Mouse (Mus musculus) spleen, adult 12 weeks (tissue): Measurements from ENCODE around the gene Spred1.
"Not testable (repeated sequence)": the region's sequence is repeated elsewhere in the genome, so short reads cannot be mapped to it uniquely, and the experiment has no call there.

Experiments
- DNase-seq: peaks from one replicate; pipeline ENCODE4 v3.0.0; 2022; ENCODE audit warnings: low spot score

The Spred1 gene

GRCm38 (mm10) chr2:117119291-117120245 is 1.6 kb upstream of the Spred1 start:
- DNase-seq = peak; percentile 7

GRCm38 (mm10) chr2:117120246-117121211 is 645 bp upstream of the Spred1 start:
- peak; percentile 64 for DNase-seq

- DNase-seq = no peak
These were observed 921 bp downstream of the Spred1 start for GRCm38 (mm10) chr2:117121984-117122605.

- DNase-seq = peak; percentile 41
These were observed 1.6 kb downstream of the Spred1 start for GRCm38 (mm10) chr2:117122701-117123337.

- DNase-seq = no peak
These were observed 2.5 kb downstream of the Spred1 start for GRCm38 (mm10) chr2:117123701-117124100.

- no peak for DNase-seq
These were observed 3.7 kb downstream of the Spred1 start for GRCm38 (mm10) chr2:117124839-117125238.

GRCm38 (mm10) chr2:117129156-117129555 is 8.0 kb downstream of the Spred1 start:
- no peak for DNase-seq

GRCm38 (mm10) chr2:117131041-117131440 is 9.9 kb downstream of the Spred1 start:
- DNase-seq = not testable (repeated sequence)

- DNase-seq = no peak
These were observed 10.7 kb downstream of the Spred1 start for GRCm38 (mm10) chr2:117131910-117132309.

GRCm38 (mm10) chr2:117133541-117133940 is 12.4 kb downstream of the Spred1 start:
- DNase-seq = no peak

- DNase-seq = no peak
These were observed 16.6 kb downstream of the Spred1 start for GRCm38 (mm10) chr2:117137751-117138150.

- DNase-seq = no peak
These were observed 17.8 kb downstream of the Spred1 start for GRCm38 (mm10) chr2:117138932-117139331.

GRCm38 (mm10) chr2:117139977-117140376 is 18.8 kb downstream of the Spred1 start:
- DNase-seq = no peak

GRCm38 (mm10) chr2:117143106-117143505 is 21.9 kb downstream of the Spred1 start:
- DNase-seq = no peak

- no peak for DNase-seq
These were observed 24.9 kb downstream of the Spred1 start for GRCm38 (mm10) chr2:117146026-117146425.

GRCm38 (mm10) chr2:117146617-117147016 is 25.4 kb downstream of the Spred1 start:
- DNase-seq = no peak

- no peak for DNase-seq
These were observed 31.0 kb downstream of the Spred1 start for GRCm38 (mm10) chr2:117152161-117152560.

GRCm38 (mm10) chr2:117168379-117168778 is 47.2 kb downstream of the Spred1 start:
- no peak for DNase-seq

GRCm38 (mm10) chr2:117169037-117169436 is 47.9 kb downstream of the Spred1 start:
- DNase-seq = no peak

GRCm38 (mm10) chr2:117172981-117173380 is 51.8 kb downstream of the Spred1 start:
- DNase-seq = no peak

- no peak for DNase-seq
These were observed 54.9 kb downstream of the Spred1 start for GRCm38 (mm10) chr2:117176066-117176465.
